Mouse (Mus musculus): ENCODE results near the gene Cbfb.
"Not testable (repeated sequence)": the region's sequence is repeated elsewhere in the genome, so short reads cannot be mapped to it uniquely, and the experiment has no call there.

The Cbfb gene

GRCm38 (mm10) chr8:105170381-105171115 lies at the start of gene Cbfb:
TSS of gene Cbfb (plus strand) at chr8:105170674.
- DNase-seq (ENCODE audit: low spot score in 2 of 2): peak; percentile 89 to 90

GRCm38 (mm10) chr8:105129864-105130263 lies 40.6 kb upstream of the Cbfb start:
- no peak for DNase-seq (ENCODE audit: low spot score in 2 of 2)

DNA sequence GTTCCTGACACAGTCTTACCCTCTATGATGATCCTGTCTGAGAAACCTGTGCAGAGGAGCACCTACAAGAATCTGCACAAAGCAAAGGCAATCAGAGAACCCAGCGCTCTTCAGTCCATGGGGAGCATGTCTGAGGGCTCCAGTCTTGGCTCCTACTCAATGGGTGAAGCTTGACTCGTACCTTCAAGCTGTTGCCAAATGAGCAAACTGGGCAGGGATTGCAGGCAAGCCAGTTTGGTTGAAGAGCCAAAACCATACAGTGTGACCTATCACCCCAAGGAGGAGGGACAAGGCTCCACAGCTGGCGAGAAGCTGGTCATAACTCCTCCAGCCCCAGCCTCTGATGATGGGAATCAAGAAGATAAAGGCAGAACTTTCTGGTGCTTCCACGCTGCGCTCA lies 39.0 kb upstream of the Cbfb start, which contains the start of gene Ces4a:
Gene Ces4a (plus strand): TSS at position 292 of the 400 bp plus-strand sequence.
- DNase-seq (ENCODE audit: low spot score in 2 of 2): no peak

DNA sequence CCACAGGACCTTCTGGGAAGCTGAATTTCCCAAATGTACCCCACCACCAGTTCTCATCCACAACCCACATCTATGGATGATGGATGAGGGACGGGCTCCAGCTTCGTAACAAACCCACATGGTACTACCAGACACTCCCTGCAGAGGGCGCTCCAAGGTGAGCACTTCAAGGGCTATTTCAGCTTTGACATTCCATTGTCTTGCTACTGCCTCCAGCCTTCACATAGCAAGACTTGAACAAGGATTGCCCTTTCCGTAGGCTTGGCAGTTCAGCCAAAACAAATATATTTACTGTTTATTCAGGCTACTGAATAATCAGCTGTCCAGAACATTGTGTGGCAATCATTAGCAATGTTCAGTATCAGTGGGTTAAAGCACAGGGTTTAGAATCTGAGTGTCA lies 32.1 kb upstream of the Cbfb start:
- peak in 1 of 2 experiments; percentile 66 for DNase-seq (ENCODE audit: low spot score in 2 of 2)

- DNase-seq (ENCODE audit: low spot score in 2 of 2): no peak
These were observed 28.1 kb upstream of the Cbfb start for GRCm38 (mm10) chr8:105142395-105142794.

GRCm38 (mm10) chr8:105151654-105152053 lies 18.8 kb upstream of the Cbfb start:
- no peak for DNase-seq (ENCODE audit: low spot score in 2 of 2)

DNA sequence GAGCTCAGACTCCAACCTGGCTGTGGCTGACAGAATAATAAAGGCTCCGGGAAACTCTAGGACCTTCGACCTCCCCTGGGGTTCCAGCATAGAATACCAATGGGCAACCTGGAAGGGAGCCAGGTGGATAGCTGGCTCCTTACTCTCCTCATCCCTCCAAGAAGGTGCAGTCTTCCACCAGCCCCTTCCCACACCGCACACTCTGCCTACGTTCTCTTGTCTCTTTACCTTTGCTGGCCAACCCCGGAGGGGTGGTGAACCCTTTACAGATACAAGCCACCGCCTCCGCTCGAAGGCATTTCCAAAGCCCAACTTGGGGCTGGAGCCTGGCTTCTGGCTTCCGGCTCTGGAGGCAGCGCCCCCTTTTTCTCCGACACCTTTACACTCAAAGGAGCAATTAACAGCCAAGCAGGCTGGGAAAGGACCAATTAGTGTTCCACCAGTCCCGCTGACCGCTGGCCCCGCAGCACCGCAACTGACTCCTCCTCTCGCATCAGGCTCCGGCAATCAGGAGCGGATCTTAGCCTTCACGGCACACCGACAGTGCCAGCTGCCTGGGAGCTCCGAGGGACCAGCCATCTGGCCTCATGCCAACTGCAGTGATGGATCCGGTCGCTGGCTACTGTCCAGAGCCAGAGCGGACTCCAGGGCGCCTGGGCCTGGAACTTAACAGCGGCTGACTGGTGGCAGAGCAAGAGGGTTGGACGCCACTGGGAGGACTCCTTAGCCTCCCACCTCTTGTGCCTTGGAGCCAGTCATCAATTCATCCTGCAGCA lies 17.7 kb upstream of the Cbfb start:
- peak; percentile 75 to 95 for DNase-seq (ENCODE audit: low spot score in 2 of 2)

DNA sequence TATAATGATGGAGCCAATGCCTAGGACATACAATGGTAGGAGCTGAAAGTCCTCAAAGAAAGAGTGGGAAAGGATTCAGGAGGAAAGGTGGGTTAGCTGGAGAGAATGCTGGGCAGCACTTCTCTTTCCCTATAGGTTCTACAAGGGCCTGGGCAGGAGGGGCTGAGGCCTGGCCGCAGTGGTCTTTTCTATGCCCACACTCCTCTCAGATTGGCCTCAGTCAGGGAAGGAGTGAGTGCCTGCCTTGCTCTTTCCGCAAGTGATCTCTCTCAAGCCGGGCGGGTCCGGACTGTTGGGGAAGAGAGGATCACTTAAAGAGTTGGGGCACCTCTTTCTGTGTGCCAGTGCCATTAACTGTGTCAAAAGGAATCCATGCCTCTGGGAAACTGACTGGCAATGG lies 16.2 kb upstream of the Cbfb start:
- no peak for DNase-seq (ENCODE audit: low spot score in 2 of 2)

GRCm38 (mm10) chr8:105155091-105155745 lies 15.3 kb upstream of the Cbfb start:
- no peak for DNase-seq (ENCODE audit: low spot score in 2 of 2)

GRCm38 (mm10) chr8:105157555-105157954 lies 12.9 kb upstream of the Cbfb start:
- DNase-seq (ENCODE audit: low spot score in 2 of 2): no peak

- no peak for DNase-seq (ENCODE audit: low spot score in 2 of 2)
These were observed 12.4 kb upstream of the Cbfb start for GRCm38 (mm10) chr8:105158084-105158483.

DNA sequence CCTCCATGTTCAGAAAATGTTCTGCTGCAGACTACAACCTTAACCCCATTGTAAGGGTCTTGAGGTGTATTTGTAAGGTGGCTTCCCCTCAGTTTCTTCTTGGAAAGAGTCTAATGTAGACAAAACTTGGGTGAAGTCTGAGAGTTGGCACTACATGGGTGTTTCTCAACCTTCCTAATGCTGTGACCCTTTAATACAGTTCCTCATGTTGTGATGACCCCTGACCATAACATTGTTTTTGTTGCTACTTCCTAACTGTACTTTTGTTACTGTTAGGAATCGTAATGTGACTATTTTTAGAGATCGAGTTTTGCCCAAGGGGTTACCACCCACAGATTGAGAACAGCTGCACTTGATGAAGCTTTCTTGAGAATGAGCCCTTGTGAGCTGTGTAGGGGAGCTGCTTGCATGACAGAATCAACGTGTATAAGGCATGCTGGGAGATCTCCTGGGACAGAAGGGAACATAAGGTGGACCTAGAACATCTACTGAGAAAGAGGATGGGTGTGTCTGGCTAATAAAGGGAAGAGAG lies 9.3 kb upstream of the Cbfb start:
- DNase-seq (ENCODE audit: low spot score in 2 of 2): no peak

- no peak for DNase-seq (ENCODE audit: low spot score in 2 of 2)
These were observed 6.1 kb upstream of the Cbfb start for GRCm38 (mm10) chr8:105164272-105164902.

DNA sequence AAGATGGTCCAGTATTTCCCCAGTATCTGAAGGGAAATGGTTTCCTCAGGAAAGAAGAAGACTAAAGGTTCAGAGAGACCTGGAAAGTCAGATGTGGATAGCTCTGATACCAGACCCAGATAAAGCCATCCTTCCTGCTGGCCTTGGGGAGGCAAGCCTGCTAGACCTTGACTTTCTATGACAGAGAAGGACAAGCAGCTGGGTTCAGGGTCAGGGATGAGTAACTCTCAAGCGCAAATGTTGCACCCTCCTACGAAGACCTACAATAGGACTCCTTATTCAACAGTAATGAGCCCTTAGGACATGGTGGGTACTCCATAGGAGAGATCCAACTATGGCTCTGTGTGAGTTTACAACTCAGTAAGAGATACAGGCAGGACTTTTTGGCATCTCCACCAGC lies 5.3 kb upstream of the Cbfb start:
- DNase-seq (ENCODE audit: low spot score in 2 of 2): no peak

- no peak for DNase-seq (ENCODE audit: low spot score in 2 of 2)
These were observed 3.4 kb upstream of the Cbfb start for GRCm38 (mm10) chr8:105167116-105167515.

DNA sequence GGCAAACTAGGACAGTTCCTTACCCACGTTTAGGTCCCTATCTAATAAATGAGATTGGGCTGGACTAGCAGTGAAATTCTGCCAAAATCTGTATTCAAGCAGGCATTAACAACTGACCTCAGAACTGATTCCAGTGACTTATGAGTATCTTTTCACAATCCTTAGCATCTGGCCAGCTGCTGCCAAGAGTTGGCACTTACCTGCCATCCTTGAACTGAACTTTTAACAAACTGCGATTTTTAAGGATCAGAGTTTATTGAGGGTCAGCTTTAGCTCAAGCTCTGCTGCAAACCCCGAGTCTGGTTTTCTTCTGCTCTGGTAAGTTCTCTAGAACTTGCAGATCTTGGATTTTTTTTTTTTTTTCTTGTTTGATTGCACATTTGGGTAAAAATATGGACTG lies 892 bp upstream of the Cbfb start:
- DNase-seq (ENCODE audit: low spot score in 2 of 2): no peak

- no peak for DNase-seq (ENCODE audit: low spot score in 2 of 2)
These were observed 463 bp upstream of the Cbfb start for GRCm38 (mm10) chr8:105170041-105170380.

GRCm38 (mm10) chr8:105171116-105172002 lies 885 bp downstream of the Cbfb start:
- peak in 1 of 2 experiments; percentile 51 for DNase-seq (ENCODE audit: low spot score in 2 of 2)

DNA sequence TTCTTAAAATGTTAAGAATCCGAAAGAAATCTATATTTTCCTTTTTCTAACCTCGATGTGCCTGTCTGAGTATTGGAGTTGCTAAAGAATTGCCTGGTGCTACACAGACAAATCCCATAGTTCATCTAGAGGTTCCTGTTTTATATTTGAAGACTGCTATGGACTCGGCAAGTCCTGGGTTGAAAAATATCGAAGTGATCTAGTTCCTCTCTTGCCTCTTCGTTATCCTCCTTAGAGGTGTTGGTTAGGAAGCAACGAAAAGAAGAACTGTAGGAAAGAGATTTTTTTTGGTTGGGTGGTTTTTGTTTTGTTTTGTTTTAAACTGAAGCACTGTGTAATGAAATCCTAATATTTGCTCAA lies 1.5 kb downstream of the Cbfb start:
- no peak for DNase-seq (ENCODE audit: low spot score in 2 of 2)

GRCm38 (mm10) chr8:105175287-105175686 lies 4.8 kb downstream of the Cbfb start:
- DNase-seq (ENCODE audit: low spot score in 2 of 2): not testable (repeated sequence)

DNA sequence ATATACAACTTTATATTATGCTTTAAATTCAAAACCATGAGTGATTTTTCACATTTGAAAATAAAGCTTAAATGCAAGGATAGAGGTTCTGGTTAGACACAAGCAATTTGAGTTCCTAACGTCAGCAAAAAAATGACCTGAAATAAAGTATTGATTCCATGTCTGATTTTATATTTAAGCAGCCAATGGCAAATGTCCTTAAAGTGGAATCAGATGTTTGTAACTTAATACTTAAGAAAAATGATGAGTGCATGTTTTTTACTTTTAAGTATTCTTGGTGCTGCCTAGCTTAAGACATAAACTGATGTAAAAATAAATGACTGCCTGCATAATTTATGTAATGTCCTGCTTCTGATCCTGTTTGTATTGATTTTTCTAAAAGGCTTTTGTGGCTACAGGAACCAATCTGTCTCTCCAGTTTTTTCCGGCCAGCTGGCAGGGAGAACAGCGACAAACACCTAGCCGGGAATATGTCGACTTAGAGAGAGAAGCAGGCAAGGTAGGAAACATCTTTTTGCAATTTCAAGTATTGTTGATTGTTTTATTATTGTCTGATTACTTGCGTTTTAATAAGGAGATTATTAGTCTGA lies 7.8 kb downstream of the Cbfb start:
- no peak for DNase-seq (ENCODE audit: low spot score in 2 of 2)
